Mouse (Mus musculus): Measurements from ENCODE around the gene Tmem106a.

- TF ChIP-seq POLR2A (IDR thresholded peaks at IDR 0.05; ENCODE audit: low read depth, low read length), result no peak
- TF ChIP-seq CTCF (IDR thresholded peaks at IDR 0.05; ENCODE audit: borderline replicate concordance, insufficient read depth, low read length), result no peak
These were observed 36.6 kb downstream of the Tmem106a start for GRCm38 (mm10) chr11:101618596-101618995.

All from embryonic fibroblast, embryonic 13.5 days (primary cell).